Mouse (Mus musculus) myocyte (in vitro differentiated cells): ENCODE results near the gene Tmem131l. TPM values are rescaled to one million over a fixed set of nuclear protein-coding genes. Genes with fewer than 3 reads are reported as not detected.

Experiments used
- H3K27me3 ChIP-seq: one replicate; pipeline ENCODE4 v1.6.1; 2011; ENCODE audit not compliant: control insufficient read depth, insufficient read depth, insufficient read length
- H3K36me3 ChIP-seq: one replicate; pipeline ENCODE4 v1.6.1; 2011; ENCODE audit not compliant: control insufficient read depth, insufficient read depth
- H3K4me2 ChIP-seq: one replicate; pipeline ENCODE4 v1.6.1; 2011; ENCODE audit warnings: low read depth, control low read depth
- H3K4me3 ChIP-seq: one replicate; pipeline ENCODE4 v1.5.1; 2011; ENCODE audit warnings: mild to moderate bottlenecking, control low read depth, moderate library complexity
- H3K79me2 ChIP-seq: one replicate; pipeline ENCODE4 v1.6.1; 2011; ENCODE audit not compliant: control insufficient read depth, insufficient read depth
- H3ac ChIP-seq: one replicate; pipeline ENCODE4 v1.6.1; 2011; ENCODE audit not compliant: control insufficient read depth, insufficient read length
- CEBPB ChIP-seq: IDR thresholded peaks from 2 replicates; pipeline ENCODE4 v1.6.1; 2011; ENCODE audit warnings: mild to moderate bottlenecking, moderate library complexity; ENCODE audit not compliant: poor library complexity, insufficient read depth, severe bottlenecking
- E2F4 ChIP-seq: IDR thresholded peaks from one replicate; pipeline ENCODE4 v1.6.1; 2011; ENCODE audit warnings: mild to moderate bottlenecking, control low read depth, moderate library complexity; ENCODE audit not compliant: insufficient read depth
- MAX ChIP-seq: IDR thresholded peaks from one replicate; pipeline ENCODE4 v1.6.1; 2011; ENCODE audit warnings: low read depth, mild to moderate bottlenecking, control low read depth
- MYOD1 ChIP-seq, 3 experiments: IDR thresholded peaks; one replicate each; pipeline ENCODE4 v1.6.1; 2011; ENCODE audit warnings: control low read depth in 2 of 3, low read depth in 2 of 3, mild to moderate bottlenecking in 2 of 3, moderate library complexity in 1 of 3; ENCODE audit not compliant: insufficient read length in 2 of 3, control insufficient read depth in 1 of 3
- MYOG ChIP-seq, 3 experiments: IDR thresholded peaks; one replicate each; pipeline ENCODE4 v1.6.1; 2011; ENCODE audit warnings: control low read depth in 2 of 3, low read depth in 2 of 3, mild to moderate bottlenecking in 2 of 3; ENCODE audit not compliant: insufficient read length in 2 of 3, control insufficient read depth in 1 of 3, insufficient read depth in 1 of 3
- POLR2A ChIP-seq: IDR thresholded peaks from one replicate; pipeline ENCODE4 v1.6.1; 2011; ENCODE audit warnings: low read depth, mild to moderate bottlenecking, control low read depth, moderate library complexity; ENCODE audit not compliant: insufficient read length
- POLR2AphosphoS2 ChIP-seq: IDR thresholded peaks from one replicate; pipeline ENCODE4 v1.6.1; 2011; ENCODE audit warnings: low read depth, control low read depth; ENCODE audit not compliant: insufficient read length
- REST ChIP-seq: IDR thresholded peaks from one replicate; pipeline ENCODE4 v1.6.1; 2011; ENCODE audit warnings: mild to moderate bottlenecking, control low read depth, moderate library complexity; ENCODE audit not compliant: insufficient read depth, insufficient read length
- SRF ChIP-seq: IDR thresholded peaks from one replicate; pipeline ENCODE4 v1.6.1; 2011; ENCODE audit warnings: low read depth; ENCODE audit not compliant: control insufficient read depth, insufficient read length
- TCF12 ChIP-seq: IDR thresholded peaks from one replicate; pipeline ENCODE4 v1.6.1; 2011; ENCODE audit warnings: mild to moderate bottlenecking, control low read depth; ENCODE audit not compliant: poor library complexity, insufficient read depth, severe bottlenecking
- TCF3 ChIP-seq: IDR thresholded peaks from one replicate; pipeline ENCODE4 v1.6.1; 2011; ENCODE audit warnings: low read depth, control low read depth; ENCODE audit not compliant: insufficient read length
- USF1 ChIP-seq: IDR thresholded peaks from one replicate; pipeline ENCODE4 v1.6.1; 2011; ENCODE audit warnings: low read depth, mild to moderate bottlenecking, control low read depth, moderate library complexity
- polyA plus RNA-seq: library from polyadenylated mRNA; unstranded; fragments of >200 nt; fragmentation: generic; extraction: Trizol; gene quantifications from one replicate; pipeline ENCODE4 v1.2.1, GENCODE M21; 2012; ENCODE audit warnings: missing spikeins

The Tmem131l gene
- polyA plus RNA-seq, 1 experiment = 11.0 TPM

- Histone ChIP-seq H3K4me2 (no peak overlapping the region), H3ac (no peak overlapping the region), H3K36me3 (no peaks in the 10 kb centered on the region), H3K79me2 (no peaks in the 10 kb centered on the region), H3K27me3 (no peaks in the 10 kb centered on the region), H3K4me3 (no peak overlapping the region)
- TF ChIP-seq REST (no peak), E2F4 (no peak), TCF12 (no peak), POLR2A (no peak), MAX (no peak), CEBPB (no peak), SRF (no peak), USF1 (no peak), MYOD1 (IDR thresholded peaks at IDR 0.05; ENCODE audit: control insufficient read depth in 1 of 3, insufficient read length in 2 of 3, low read depth in 2 of 3) (no peak)
Observed at GRCm38 (mm10) chr3:83995254-83995830, 44.6 kb downstream of the Tmem131l start.

- H3K4me3 ChIP-seq = no peak overlapping the region
- H3K79me2 ChIP-seq = no peaks in the 10 kb centered on the region
- H3K36me3 ChIP-seq = no peaks in the 10 kb centered on the region
- TF ChIP-seq CEBPB (0 out of 2 replicates have a peak, but pooled peaks have one; percentile 39), MAX (no peak)
- no peak overlapping the region for H3ac ChIP-seq
- H3K4me2 ChIP-seq = no peak overlapping the region
- no peaks in the 10 kb centered on the region for H3K27me3 ChIP-seq
Observed at GRCm38 (mm10) chr3:83994217-83994839, 45.6 kb downstream of the Tmem131l start.

GRCm38 (mm10) chr3:83993089-83993516, 46.9 kb downstream of the Tmem131l start:
- no peaks in the 10 kb centered on the region for H3K36me3 ChIP-seq
- H3K4me3 ChIP-seq = no peak overlapping the region
- no peak for TF ChIP-seq MYOD1 (IDR thresholded peaks at IDR 0.05; ENCODE audit: control insufficient read depth in 1 of 3, insufficient read length in 2 of 3, low read depth in 2 of 3)
- no peak for TF ChIP-seq E2F4
- TF ChIP-seq TCF12 = no peak
- no peak for TF ChIP-seq REST
- TF ChIP-seq POLR2AphosphoS2 = no peak
- no peak for TF ChIP-seq MYOG (IDR thresholded peaks at IDR 0.05; ENCODE audit: control insufficient read depth in 1 of 3, insufficient read depth in 1 of 3, insufficient read length in 2 of 3, low read depth in 2 of 3)
- TF ChIP-seq USF1 = no peak
- no peak for TF ChIP-seq MAX
- TF ChIP-seq SRF = no peak
- no peak for TF ChIP-seq TCF3
- TF ChIP-seq CEBPB = no peak
- no peak for TF ChIP-seq POLR2A
- no peak overlapping the region for H3K4me2 ChIP-seq
- no peaks in the 10 kb centered on the region for H3K79me2 ChIP-seq
- H3K27me3 ChIP-seq = no peaks in the 10 kb centered on the region
- H3ac ChIP-seq = no peak overlapping the region

GRCm38 (mm10) chr3:83991691-83992524, 48.1 kb downstream of the Tmem131l start:
- Histone ChIP-seq H3K27me3 (no peaks in the 10 kb centered on the region), H3K4me3 (no peak overlapping the region), H3K4me2 (no peak overlapping the region), H3K79me2 (no peaks in the 10 kb centered on the region), H3K36me3 (no peaks in the 10 kb centered on the region), H3ac (no peak overlapping the region)
- TF ChIP-seq MAX (no peak), SRF (no peak), E2F4 (no peak), REST (no peak), MYOD1 (IDR thresholded peaks at IDR 0.05; ENCODE audit: control insufficient read depth in 1 of 3, insufficient read length in 2 of 3, low read depth in 2 of 3) (no peak), TCF3 (no peak), CEBPB (no peak), TCF12 (no peak), POLR2A (no peak), POLR2AphosphoS2 (no peak), USF1 (no peak), MYOG (IDR thresholded peaks at IDR 0.05; ENCODE audit: control insufficient read depth in 1 of 3, insufficient read depth in 1 of 3, insufficient read length in 2 of 3, low read depth in 2 of 3) (no peak)
